Mouse (Mus musculus): ENCODE measurements around the gene Zfp369. TPM values are rescaled to one million over a fixed set of nuclear protein-coding genes. Genes with fewer than 3 reads are reported as not detected.
"Not testable (repeated sequence)": the region's sequence is repeated elsewhere in the genome, so short reads cannot be mapped to it uniquely, and the experiment has no call there.

Zfp369 gene
- polyA plus RNA-seq, 1 experiment from 2014 or later = 9.2 TPM

DNA sequence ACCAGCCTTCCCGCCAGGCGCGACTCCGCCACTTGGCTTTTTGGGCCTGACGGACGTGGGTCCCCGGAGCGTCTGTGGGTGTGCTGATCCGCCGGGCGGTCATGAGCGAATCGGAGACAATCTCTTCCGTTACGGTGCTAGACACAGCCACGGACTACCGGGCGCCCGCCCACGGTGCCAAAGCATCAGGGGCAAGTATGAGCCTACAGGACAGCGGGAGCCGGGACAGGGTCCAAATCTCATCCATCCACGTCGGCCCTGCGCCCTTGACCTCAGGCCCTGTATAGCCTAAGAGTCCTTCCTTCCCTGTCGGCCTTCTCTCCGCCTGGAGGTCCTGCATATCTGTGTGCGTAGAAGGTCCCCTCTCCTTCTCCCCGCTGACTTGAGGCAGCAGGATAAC lies 19.4 kb upstream of the Zfp369 start, which contains the start of gene Gm10775:
Gene Gm10775 (plus strand): TSS at position 301 of the 400 bp plus-strand sequence.
- H3K4me2 ChIP-seq (replicated peaks; ENCODE audit: low read depth, low read length) = peak within 1 kb of the TSS; percentile 44
- H3K27me3 ChIP-seq (ENCODE audit: insufficient read depth, low read length) = no peaks in the 10 kb centered on the region
- H3K9ac ChIP-seq (replicated peaks; ENCODE audit: low read length) = no peak within 1 kb of the TSS
- H3K4me3 ChIP-seq (ENCODE audit: low read length) = peak within 1 kb of the TSS; percentile 22
- peaks cover 78% of the 10 kb centered on the region for H3K9me3 ChIP-seq (ENCODE audit: low read length)
- no peaks in the 10 kb centered on the region for H3K4me1 ChIP-seq (ENCODE audit: insufficient read depth, low read length)
- 47% methylated on average over 29 of the region's 29 CpGs for WGBS
- H3K36me3 ChIP-seq (ENCODE audit: insufficient read depth, low read length) = peaks cover 40% of the 10 kb centered on the region
- ATAC-seq (ENCODE audit: low FRiP score, low TSS enrichment) = no peak
- H3K27ac ChIP-seq (ENCODE audit: low read length) = no peak within 1 kb of the TSS

DNA sequence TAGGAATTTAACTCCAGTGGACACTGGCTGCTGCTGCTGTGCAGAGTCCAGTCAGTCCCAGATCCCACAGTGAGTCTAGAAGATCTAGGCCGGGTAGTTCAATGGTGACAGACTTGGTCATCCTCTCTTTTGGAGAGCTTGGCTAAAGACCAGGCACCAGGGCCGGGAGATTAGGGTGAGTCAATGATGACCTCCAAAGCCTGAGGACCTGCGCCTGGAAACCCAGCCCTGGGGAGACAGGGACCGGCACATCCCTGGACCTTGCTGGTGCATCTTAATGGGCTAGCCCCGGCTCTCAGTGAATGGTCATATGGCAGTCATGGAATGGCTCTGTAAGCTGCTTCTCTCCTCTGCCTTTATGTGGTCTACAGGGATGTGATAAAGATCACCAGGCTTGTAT lies 16.5 kb upstream of the Zfp369 start:
- Histone ChIP-seq H3K4me1 (ENCODE audit: insufficient read depth, low read length) (no peaks in the 10 kb centered on the region), H3K4me2 (replicated peaks; ENCODE audit: low read depth, low read length) (no peak overlapping the region), H3K36me3 (ENCODE audit: insufficient read depth, low read length) (peaks cover 48% of the 10 kb centered on the region), H3K9me3 (ENCODE audit: low read length) (peaks cover 82% of the 10 kb centered on the region), H3K9ac (replicated peaks; ENCODE audit: low read length) (no peak overlapping the region), H3K4me3 (ENCODE audit: low read length) (no peak overlapping the region), H3K27me3 (ENCODE audit: insufficient read depth, low read length) (no peaks in the 10 kb centered on the region), H3K27ac (ENCODE audit: low read length) (no peak overlapping the region)
- ATAC-seq (ENCODE audit: low FRiP score, low TSS enrichment) = no peak
- WGBS = 97% methylated on average over 5 of the region's 5 CpGs

DNA sequence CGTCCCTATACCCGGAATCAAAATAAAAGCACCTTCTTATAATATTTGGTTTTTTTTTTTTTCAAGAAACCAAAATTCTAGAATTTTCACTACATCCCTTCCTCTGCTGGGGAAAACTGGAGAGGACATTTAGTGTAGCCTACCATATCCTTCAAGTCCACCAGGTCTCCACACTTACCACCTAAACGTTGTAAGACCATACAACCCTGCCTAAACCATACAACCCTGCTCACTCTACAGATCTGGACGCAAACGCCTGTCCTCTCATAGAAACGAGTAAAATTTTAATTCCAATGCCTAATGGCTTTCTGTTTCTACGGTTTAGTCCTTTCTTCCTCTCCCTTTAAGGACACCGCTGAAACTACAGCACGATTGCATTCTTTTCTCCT lies 626 bp upstream of the Zfp369 start:
- WGBS = 6% methylated on average over 9 of the region's 9 CpGs
- Histone ChIP-seq H3K27ac (ENCODE audit: low read length) (peak overlapping the region; percentile 95), H3K27me3 (ENCODE audit: insufficient read depth, low read length) (no peaks in the 10 kb centered on the region), H3K4me2 (replicated peaks; ENCODE audit: low read depth, low read length) (peak overlapping the region; percentile 64), H3K9ac (replicated peaks; ENCODE audit: low read length) (peak overlapping the region; percentile 83), H3K36me3 (ENCODE audit: insufficient read depth, low read length) (peaks cover 31% of the 10 kb centered on the region; the same call in 1 of the 2 replicates), H3K4me1 (ENCODE audit: insufficient read depth, low read length) (peaks cover 5% of the 10 kb centered on the region), H3K4me3 (ENCODE audit: low read length) (peak overlapping the region; percentile 82), H3K9me3 (ENCODE audit: low read length) (peaks cover 32% of the 10 kb centered on the region)
- peak; percentile 50 for ATAC-seq (ENCODE audit: low FRiP score, low TSS enrichment)

DNA sequence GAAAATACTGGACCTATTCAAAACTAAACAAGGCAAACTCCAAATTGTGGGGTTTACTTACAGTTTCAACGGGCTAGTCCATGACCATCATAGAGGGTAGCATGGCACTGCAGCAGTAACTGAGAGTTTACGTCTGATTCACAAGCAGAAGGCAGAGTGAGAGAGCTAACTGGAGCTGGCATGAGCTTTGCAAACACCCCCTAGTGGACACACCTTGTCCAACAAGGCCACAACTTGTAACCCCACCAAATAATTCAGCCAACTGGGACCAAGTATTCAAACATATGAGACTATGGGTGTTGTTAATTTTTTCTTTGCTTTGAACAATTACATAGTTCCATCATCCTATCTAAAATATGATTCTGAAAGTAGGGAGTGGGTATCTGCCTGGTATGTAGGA lies 8.2 kb downstream of the Zfp369 start:
- no peak overlapping the region for H3K27ac ChIP-seq (ENCODE audit: low read length)
- peaks cover 68% of the 10 kb centered on the region for H3K36me3 ChIP-seq (ENCODE audit: insufficient read depth, low read length)
- WGBS = 94% methylated on average over 2 of the region's 2 CpGs
- no peak overlapping the region for H3K4me2 ChIP-seq (replicated peaks; ENCODE audit: low read depth, low read length)
- H3K9ac ChIP-seq (replicated peaks; ENCODE audit: low read length) = no peak overlapping the region
- H3K4me1 ChIP-seq (ENCODE audit: insufficient read depth, low read length) = no peaks in the 10 kb centered on the region
- ATAC-seq (ENCODE audit: low FRiP score, low TSS enrichment) = no peak
- no peak overlapping the region for H3K4me3 ChIP-seq (ENCODE audit: low read length)
- peaks cover 60% of the 10 kb centered on the region for H3K9me3 ChIP-seq (ENCODE audit: low read length)
- H3K27me3 ChIP-seq (ENCODE audit: insufficient read depth, low read length) = no peaks in the 10 kb centered on the region

DNA sequence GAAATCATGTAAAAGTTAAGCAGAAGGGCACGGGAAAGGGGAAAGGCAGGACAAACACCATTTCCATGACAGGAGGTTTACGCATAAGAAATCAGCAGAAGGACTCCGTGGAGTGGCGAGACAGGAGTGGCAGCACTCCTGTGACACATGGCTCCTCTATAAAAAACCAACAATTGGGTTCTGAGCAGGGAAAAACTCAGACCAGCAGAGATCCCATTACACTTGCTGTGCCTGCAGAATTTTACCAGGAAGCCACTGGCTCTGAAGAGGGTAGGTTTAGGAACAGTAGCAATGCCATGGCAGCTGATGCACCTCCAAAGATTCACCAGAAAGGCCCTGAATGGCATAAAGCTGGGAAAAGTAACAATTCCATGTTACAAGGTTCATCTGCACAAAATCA lies 17.7 kb downstream of the Zfp369 start:
- H3K4me1 ChIP-seq (ENCODE audit: insufficient read depth, low read length) = no peaks in the 10 kb centered on the region
- peaks cover 63% of the 10 kb centered on the region for H3K9me3 ChIP-seq (ENCODE audit: low read length)
- no peak for ATAC-seq (ENCODE audit: low FRiP score, low TSS enrichment)
- no peak overlapping the region for H3K9ac ChIP-seq (replicated peaks; ENCODE audit: low read length)
- no peak overlapping the region for H3K4me2 ChIP-seq (replicated peaks; ENCODE audit: low read depth, low read length)
- no peak overlapping the region for H3K27ac ChIP-seq (ENCODE audit: low read length)
- 96% methylated on average over 4 of the region's 4 CpGs for WGBS
- H3K36me3 ChIP-seq (ENCODE audit: insufficient read depth, low read length) = peaks cover 67% of the 10 kb centered on the region
- no peak overlapping the region for H3K4me3 ChIP-seq (ENCODE audit: low read length)
- H3K27me3 ChIP-seq (ENCODE audit: insufficient read depth, low read length) = no peaks in the 10 kb centered on the region

DNA sequence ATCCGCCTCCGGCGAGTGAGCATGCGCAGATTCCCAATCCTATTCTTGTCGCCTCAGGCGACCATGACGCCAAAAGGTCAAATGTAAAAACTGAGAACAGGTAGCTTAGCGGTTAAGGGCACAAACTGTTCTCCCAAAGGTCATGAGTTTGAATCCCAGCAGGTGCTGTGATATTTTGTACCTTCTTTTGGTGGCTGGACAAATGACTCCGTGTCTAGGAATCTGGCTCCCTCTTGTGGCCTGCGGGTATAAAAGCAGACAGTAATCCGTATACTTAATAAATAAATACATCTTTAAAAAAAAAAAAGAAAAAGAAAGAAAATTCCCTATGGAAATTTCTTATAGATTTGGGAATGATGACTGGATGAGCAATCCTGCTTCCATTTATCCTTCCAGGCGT lies 32.2 kb downstream of the Zfp369 start:
- H3K9ac ChIP-seq (replicated peaks; ENCODE audit: low read length); H3K4me1 ChIP-seq (ENCODE audit: insufficient read depth, low read length); ATAC-seq (ENCODE audit: low FRiP score, low TSS enrichment); H3K27ac ChIP-seq (ENCODE audit: low read length); H3K27me3 ChIP-seq (ENCODE audit: insufficient read depth, low read length); H3K36me3 ChIP-seq (ENCODE audit: insufficient read depth, low read length): not testable (repeated sequence)
- 30% methylated on average over 12 of the region's 12 CpGs for WGBS
- peak overlapping the region; percentile 38 for H3K4me2 ChIP-seq (replicated peaks; ENCODE audit: low read depth, low read length)
- peak overlapping the region; percentile 26 for H3K4me3 ChIP-seq (ENCODE audit: low read length)
- H3K9me3 ChIP-seq (ENCODE audit: low read length) = peaks cover 16% of the 10 kb centered on the region

DNA sequence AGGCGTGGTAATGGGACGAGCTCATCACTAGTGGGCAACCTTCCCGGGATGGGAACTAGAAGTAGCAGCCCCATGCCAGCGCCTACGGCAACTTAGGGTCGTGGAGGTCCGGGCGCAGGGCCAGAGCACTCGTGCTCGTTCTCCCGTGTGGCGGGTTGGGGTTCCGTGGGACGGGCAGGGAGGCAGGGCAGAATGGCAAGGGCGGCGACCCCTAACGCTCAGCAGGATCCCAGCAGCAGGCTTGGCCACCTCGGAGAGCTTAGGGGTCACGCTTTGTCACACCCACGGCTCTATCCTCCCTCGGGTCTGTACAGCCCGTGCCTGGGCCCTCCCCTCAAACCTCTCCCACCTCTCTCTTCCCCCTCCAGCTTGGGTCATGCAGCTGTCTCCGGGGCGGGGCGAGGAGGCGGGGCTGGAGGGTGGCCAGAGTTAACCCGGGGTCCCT lies 32.7 kb downstream of the Zfp369 start:
- no peak overlapping the region for H3K27ac ChIP-seq (ENCODE audit: low read length)
- ATAC-seq (ENCODE audit: low FRiP score, low TSS enrichment) = peak; percentile 59; the same call in 1 of the 2 replicates
- no peaks in the 10 kb centered on the region for H3K36me3 ChIP-seq (ENCODE audit: insufficient read depth, low read length)
- WGBS = 37% methylated on average over 27 of the region's 27 CpGs
- peak overlapping the region; percentile 26 for H3K4me3 ChIP-seq (ENCODE audit: low read length)
- peaks cover 11% of the 10 kb centered on the region for H3K9me3 ChIP-seq (ENCODE audit: low read length)
- H3K4me2 ChIP-seq (replicated peaks; ENCODE audit: low read depth, low read length) = peak overlapping the region; percentile 38
- H3K9ac ChIP-seq (replicated peaks; ENCODE audit: low read length) = no peak overlapping the region
- no peaks in the 10 kb centered on the region for H3K27me3 ChIP-seq (ENCODE audit: insufficient read depth, low read length)
- no peaks in the 10 kb centered on the region for H3K4me1 ChIP-seq (ENCODE audit: insufficient read depth, low read length)

DNA sequence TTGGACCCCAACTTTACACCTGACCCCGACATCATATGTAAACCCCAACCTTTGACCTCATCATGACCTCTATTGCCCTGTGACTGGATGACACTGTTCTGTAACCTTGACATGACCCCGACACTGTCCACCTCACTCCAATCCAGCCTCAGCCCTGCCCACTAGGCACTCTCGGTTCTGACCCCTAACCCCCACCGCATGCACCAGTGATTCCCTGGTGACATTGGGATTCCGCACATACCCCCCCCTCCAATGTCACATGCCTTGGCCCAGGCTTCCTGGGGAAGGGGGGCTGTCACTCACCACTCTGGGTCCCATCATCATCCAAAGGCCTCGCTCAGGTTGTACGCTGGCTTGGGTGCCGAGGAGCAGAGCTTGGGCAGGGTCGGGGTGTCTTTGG lies 33.2 kb downstream of the Zfp369 start:
- H3K27ac ChIP-seq (ENCODE audit: low read length) = no peak overlapping the region
- H3K27me3 ChIP-seq (ENCODE audit: insufficient read depth, low read length) = no peaks in the 10 kb centered on the region
- H3K4me2 ChIP-seq (replicated peaks; ENCODE audit: low read depth, low read length) = no peak overlapping the region; the same call in 1 of the 2 replicates
- H3K4me1 ChIP-seq (ENCODE audit: insufficient read depth, low read length) = no peaks in the 10 kb centered on the region
- 91% methylated on average over 9 of the region's 9 CpGs for WGBS
- no peaks in the 10 kb centered on the region for H3K36me3 ChIP-seq (ENCODE audit: insufficient read depth, low read length)
- H3K9me3 ChIP-seq (ENCODE audit: low read length) = peaks cover 7% of the 10 kb centered on the region
- H3K4me3 ChIP-seq (ENCODE audit: low read length) = no peak overlapping the region
- no peak overlapping the region for H3K9ac ChIP-seq (replicated peaks; ENCODE audit: low read length)
- peak; percentile 54; the same call in 1 of the 2 replicates for ATAC-seq (ENCODE audit: low FRiP score, low TSS enrichment)

DNA sequence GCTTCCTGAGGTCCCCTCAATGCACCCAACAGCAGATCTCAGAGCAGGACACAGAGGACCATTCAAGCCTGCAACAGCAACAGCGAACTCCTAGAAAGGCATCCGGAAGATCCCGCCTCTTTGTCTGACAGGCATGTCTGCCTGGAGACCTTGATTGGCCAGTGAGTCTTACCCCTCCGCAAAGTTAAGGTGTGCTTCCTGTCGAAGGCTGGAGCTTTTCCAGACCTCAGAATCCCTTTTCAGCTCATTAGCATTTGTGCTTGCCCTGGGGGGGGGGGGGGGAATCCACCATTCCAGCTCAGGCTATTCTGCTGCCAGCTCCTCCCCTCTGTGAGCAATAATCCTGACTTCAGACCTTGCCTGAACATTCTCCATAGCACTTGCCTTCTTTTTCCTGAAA lies 69.9 kb downstream of the Zfp369 start:
- not testable (repeated sequence) for H3K27me3 ChIP-seq (ENCODE audit: insufficient read depth, low read length); H3K27ac ChIP-seq (ENCODE audit: low read length); H3K36me3 ChIP-seq (ENCODE audit: insufficient read depth, low read length); ATAC-seq (ENCODE audit: low FRiP score, low TSS enrichment); H3K4me2 ChIP-seq (replicated peaks; ENCODE audit: low read depth, low read length); H3K4me3 ChIP-seq (ENCODE audit: low read length); H3K4me1 ChIP-seq (ENCODE audit: insufficient read depth, low read length); H3K9me3 ChIP-seq (ENCODE audit: low read length); H3K9ac ChIP-seq (replicated peaks; ENCODE audit: low read length)
- 58% methylated on average over 5 of the region's 5 CpGs for WGBS

DNA sequence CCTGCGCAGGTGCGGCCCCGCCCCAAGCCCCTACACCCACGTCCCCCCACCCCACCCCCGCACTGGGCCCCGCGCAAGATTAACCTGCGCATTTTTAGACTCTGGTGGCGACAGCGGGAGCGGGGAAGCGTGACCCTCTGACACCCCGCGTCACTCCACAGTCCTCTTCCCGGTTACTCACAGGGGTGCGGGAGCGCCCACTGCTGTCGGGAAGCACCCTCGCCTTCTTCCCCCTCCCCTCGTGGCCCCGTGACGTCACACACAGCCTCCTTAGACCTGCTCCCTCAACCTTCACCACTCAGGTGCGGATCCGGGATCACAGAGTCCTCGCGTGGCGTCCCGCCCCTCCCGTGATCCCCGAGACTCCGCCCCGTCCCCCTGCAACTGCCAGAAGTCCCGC lies 73.2 kb downstream of the Zfp369 start:
- H3K27me3 ChIP-seq (ENCODE audit: insufficient read depth, low read length); H3K27ac ChIP-seq (ENCODE audit: low read length); H3K9me3 ChIP-seq (ENCODE audit: low read length); H3K9ac ChIP-seq (replicated peaks; ENCODE audit: low read length); H3K4me1 ChIP-seq (ENCODE audit: insufficient read depth, low read length); H3K36me3 ChIP-seq (ENCODE audit: insufficient read depth, low read length); ATAC-seq (ENCODE audit: low FRiP score, low TSS enrichment): not testable (repeated sequence)
- peak overlapping the region; percentile 44 for H3K4me2 ChIP-seq (replicated peaks; ENCODE audit: low read depth, low read length)
- peak overlapping the region; percentile 23 for H3K4me3 ChIP-seq (ENCODE audit: low read length)
- WGBS = 8% methylated on average over 18 of the region's 33 CpGs
